Mouse (Mus musculus) MEL (cell line): Measurements from ENCODE around the gene Dusp10. TPM values are rescaled to one million over a fixed set of nuclear protein-coding genes. Genes with fewer than 3 reads are reported as not detected.

Experiments
- DNase-seq: peaks from one replicate; pipeline ENCODE4 v3.0.0; 2011; ENCODE audit warnings: low read depth, low spot score
- H3K27ac ChIP-seq: 2 replicates; pipeline ENCODE4 v1.5.1; 2012; ENCODE audit warnings: low read depth, mild to moderate bottlenecking, control low read depth, low read length, moderate library complexity; ENCODE audit not compliant: control insufficient read depth
- H3K27me3 ChIP-seq, 2 experiments: fragments of 150-350 bp in 1 of 2; sonication (generic) in 1 of 2; 2 replicates each; pipeline ENCODE4 v1.6.1; 2012; ENCODE audit warnings: low read length in 2 of 2, mild to moderate bottlenecking in 2 of 2, improper control_type of control experiment in 1 of 2, moderate library complexity in 1 of 2; ENCODE audit not compliant: insufficient read depth in 2 of 2, control insufficient read depth in 1 of 2
- H3K36me3 ChIP-seq, 2 experiments: 2 replicates each; pipeline ENCODE4 v1.6.1; 2012 to 2014; ENCODE audit warnings: low read length in 2 of 2, improper control_type of control experiment in 1 of 2, inconsistent platforms in 1 of 2, mild to moderate bottlenecking in 1 of 2; ENCODE audit not compliant: insufficient read depth in 2 of 2, control insufficient read depth in 1 of 2
- H3K4me1 ChIP-seq, 2 experiments: fragments of 150-350 bp in 1 of 2; sonication (generic) in 1 of 2; 2 replicates each; pipeline ENCODE4 v1.6.1; 2012; ENCODE audit warnings: low read length in 2 of 2, improper control_type of control experiment in 1 of 2, mild to moderate bottlenecking in 1 of 2; ENCODE audit not compliant: insufficient read depth in 2 of 2, control insufficient read depth in 1 of 2
- H3K4me3 ChIP-seq, 2 experiments: fragments of 150-350 bp in 1 of 2; sonication (generic) in 1 of 2; 2 replicates each; pipeline ENCODE4 v1.5.1; 2012; ENCODE audit warnings: low read depth in 2 of 2, low read length in 2 of 2, mild to moderate bottlenecking in 2 of 2, moderate library complexity in 2 of 2, control low read depth in 1 of 2, improper control_type of control experiment in 1 of 2; ENCODE audit not compliant: control insufficient read depth in 1 of 2, insufficient read depth in 1 of 2
- H3K79me2 ChIP-seq: 2 replicates; pipeline ENCODE4 v1.6.1; 2012; ENCODE audit warnings: mild to moderate bottlenecking, low read length, moderate library complexity; ENCODE audit not compliant: control insufficient read depth, poor library complexity, insufficient read depth
- H3K9ac ChIP-seq: 2 replicates; pipeline ENCODE4 v1.6.1; 2012; ENCODE audit warnings: low read depth, mild to moderate bottlenecking, control low read depth, low read length, moderate library complexity; ENCODE audit not compliant: control insufficient read depth, poor library complexity, severe bottlenecking
- H3K9me3 ChIP-seq: fragments of 150-350 bp; sonication (generic); replicated peaks from 2 replicates; pipeline ENCODE4 v1.6.1; 2012; ENCODE audit warnings: mild to moderate bottlenecking, low read length, improper control_type of control experiment, moderate library complexity; ENCODE audit not compliant: insufficient read depth
- CHD1 ChIP-seq: IDR thresholded peaks from 2 replicates; pipeline ENCODE4 v1.6.1; 2012; ENCODE audit warnings: low read depth, mild to moderate bottlenecking, inconsistent platforms, low read length, improper control_type of control experiment
- CHD2 ChIP-seq: IDR thresholded peaks from 2 replicates; pipeline ENCODE4 v1.6.1; 2011; ENCODE audit warnings: low read length, improper control_type of control experiment
- E2F4 ChIP-seq: IDR thresholded peaks from 2 replicates; pipeline ENCODE4 v1.6.1; 2011; ENCODE audit warnings: low read depth, low read length, improper control_type of control experiment, borderline replicate concordance
- ELF1 ChIP-seq: IDR thresholded peaks from 2 replicates; pipeline ENCODE4 v1.6.1; 2014; ENCODE audit warnings: low read depth, mild to moderate bottlenecking, inconsistent platforms, low read length, improper control_type of control experiment, moderate library complexity
- GATA1 ChIP-seq: IDR thresholded peaks from 2 replicates; pipeline ENCODE4 v1.6.1; 2011; ENCODE audit warnings: low read depth, low read length, improper control_type of control experiment
- JUND ChIP-seq: IDR thresholded peaks from 2 replicates; pipeline ENCODE4 v1.6.1; 2011; ENCODE audit warnings: low read depth, mild to moderate bottlenecking, improper control_type of control experiment, low read length
- MAFK ChIP-seq: IDR thresholded peaks from 2 replicates; pipeline ENCODE4 v1.6.1; 2011; ENCODE audit warnings: low read depth, mild to moderate bottlenecking, low read length, improper control_type of control experiment, borderline replicate concordance
- MAZ ChIP-seq: IDR thresholded peaks from 2 replicates; pipeline ENCODE4 v1.6.1; 2012; ENCODE audit warnings: low read depth, mild to moderate bottlenecking, inconsistent platforms, low read length, improper control_type of control experiment
- MEF2A ChIP-seq: IDR thresholded peaks from 2 replicates; pipeline ENCODE4 v1.6.1; 2014; ENCODE audit warnings: low read depth, mild to moderate bottlenecking, inconsistent platforms, low read length, improper control_type of control experiment; ENCODE audit not compliant: poor library complexity, insufficient replicate concordance, severe bottlenecking; ENCODE audit errors: extremely low read depth
- MXI1 ChIP-seq: IDR thresholded peaks from 2 replicates; pipeline ENCODE4 v1.6.1; 2011; ENCODE audit warnings: mild to moderate bottlenecking, low read depth, low read length, improper control_type of control experiment
- MYB ChIP-seq: IDR thresholded peaks from 2 replicates; pipeline ENCODE4 v1.6.1; 2011; ENCODE audit warnings: mild to moderate bottlenecking, low read depth, low read length, improper control_type of control experiment
- MYC ChIP-seq: IDR thresholded peaks from 2 replicates; pipeline ENCODE4 v1.6.1; 2011; ENCODE audit warnings: low read depth, mild to moderate bottlenecking, low read length, improper control_type of control experiment, moderate library complexity
- NRF1 ChIP-seq: IDR thresholded peaks from 2 replicates; pipeline ENCODE4 v1.6.1; 2014; ENCODE audit warnings: low read depth, mild to moderate bottlenecking, inconsistent platforms, low read length, improper control_type of control experiment, moderate library complexity; ENCODE audit not compliant: poor library complexity, insufficient read depth, severe bottlenecking
- POLR2A ChIP-seq, 2 experiments: IDR thresholded peaks; 2 replicates each; pipeline ENCODE4 v1.6.1; 2011 to 2012; ENCODE audit warnings: low read length in 2 of 2, mild to moderate bottlenecking in 2 of 2, control low read depth in 1 of 2, improper control_type of control experiment in 1 of 2, low read depth in 1 of 2, moderate library complexity in 1 of 2; ENCODE audit not compliant: control insufficient read depth in 1 of 2, insufficient read depth in 1 of 2, poor library complexity in 1 of 2
- POLR2AphosphoS5 ChIP-seq: IDR thresholded peaks from 2 replicates; pipeline ENCODE4 v1.6.1; 2012; ENCODE audit warnings: low read depth, borderline replicate concordance, mild to moderate bottlenecking, inconsistent platforms, low read length, moderate library complexity, mixed read lengths
- RAD21 ChIP-seq: IDR thresholded peaks from 2 replicates; pipeline ENCODE4 v1.6.1; 2011; ENCODE audit warnings: mild to moderate bottlenecking, low read depth, low read length, improper control_type of control experiment
- SMC3 ChIP-seq: IDR thresholded peaks from 2 replicates; pipeline ENCODE4 v1.6.1; 2011; ENCODE audit warnings: low read depth, low read length, improper control_type of control experiment
- TAL1 ChIP-seq: IDR thresholded peaks from 2 replicates; pipeline ENCODE4 v1.6.1; 2012; ENCODE audit warnings: mild to moderate bottlenecking, inconsistent platforms, low read length, moderate library complexity, mixed read lengths
- TBP ChIP-seq: IDR thresholded peaks from 2 replicates; pipeline ENCODE4 v1.8.0; 2011; ENCODE audit warnings: low read depth, low read length, improper control_type of control experiment
- TCF12 ChIP-seq: IDR thresholded peaks from 2 replicates; pipeline ENCODE4 v1.6.1; 2014; ENCODE audit warnings: low read depth, mild to moderate bottlenecking, inconsistent platforms, low read length, improper control_type of control experiment, moderate library complexity
- UBTF ChIP-seq: IDR thresholded peaks from 2 replicates; pipeline ENCODE4 v1.6.1; 2012; ENCODE audit warnings: low read depth, mild to moderate bottlenecking, inconsistent platforms, low read length, improper control_type of control experiment, moderate library complexity, borderline replicate concordance; ENCODE audit not compliant: insufficient read depth
- USF1 ChIP-seq: IDR thresholded peaks from 2 replicates; pipeline ENCODE4 v1.6.1; 2014; ENCODE audit warnings: low read depth, mild to moderate bottlenecking, inconsistent platforms, low read length, improper control_type of control experiment, moderate library complexity
- ZC3H11A ChIP-seq: IDR thresholded peaks from 2 replicates; pipeline ENCODE4 v1.6.1; 2012; ENCODE audit warnings: low read depth, mild to moderate bottlenecking, inconsistent platforms, low read length, improper control_type of control experiment
- ZKSCAN1 ChIP-seq: IDR thresholded peaks from 2 replicates; pipeline ENCODE4 v1.6.1; 2012; ENCODE audit warnings: low read depth, mild to moderate bottlenecking, inconsistent platforms, low read length, improper control_type of control experiment, moderate library complexity
- ZMIZ1 ChIP-seq: IDR thresholded peaks from 2 replicates; pipeline ENCODE4 v1.6.1; 2012; ENCODE audit warnings: low read depth, mild to moderate bottlenecking, inconsistent platforms, low read length, improper control_type of control experiment, moderate library complexity
- ZNF384 ChIP-seq: IDR thresholded peaks from 2 replicates; pipeline ENCODE4 v1.6.1; 2012; ENCODE audit warnings: low read depth, mild to moderate bottlenecking, inconsistent platforms, low read length, improper control_type of control experiment
- polyA plus RNA-seq, 2 experiments: library from polyadenylated mRNA; stranded (reverse) in 1 of 2; unstranded in 1 of 2; fragments of >175 nt in 1 of 2; fragments of >200 nt in 1 of 2; gene quantifications; 2 replicates each; pipeline versions ENCODE4 v1.2.1 to v1.2.4; 2012; ENCODE audit warnings: low replicate concordance in 2 of 2, low read depth in 1 of 2; ENCODE audit not compliant: insufficient read length in 2 of 2, insufficient read depth in 1 of 2, missing spikeins in 1 of 2
- total RNA-seq: library from RNA; depleted of rRNA; stranded (reverse); fragments of 300-350 nt; gene quantifications from 2 replicates; pipeline ENCODE4 v1.2.3, GENCODE M21; 2012

The Dusp10 gene
- total and polyA plus RNA-seq, 3 experiments: 1.4 to 2.3 TPM; not detected in 1

GRCm38 (mm10) chr1:184011311-184011710, 1.8 kb upstream of the Dusp10 start:
- Histone ChIP-seq H3K4me3 (no peak overlapping the region), H3K27ac (no peak overlapping the region), H3K27me3 (no peaks in the 10 kb centered on the region), H3K36me3 (no peaks in the 10 kb centered on the region; a peak in 1 of 4 replicates), H3K79me2 (no peaks in the 10 kb centered on the region), H3K9me3 (no peaks in the 10 kb centered on the region), H3K4me1 (peaks cover 0 to 4% of the 10 kb centered on the region in 2 experiments; a peak in 1 of 4 replicates), H3K9ac (no peak overlapping the region)
- DNase-seq: no peak
- TF ChIP-seq TCF12: no peak
- TF ChIP-seq CHD2: no peak
- no peak for TF ChIP-seq JUND
- TF ChIP-seq TBP: no peak
- TF ChIP-seq POLR2A (IDR thresholded peaks at IDR 0.05; ENCODE audit: control insufficient read depth in 1 of 2, insufficient read depth in 1 of 2, low read depth in 1 of 2, low read length in 2 of 2, poor library complexity in 1 of 2): no peak
- TF ChIP-seq TAL1: no peak
- TF ChIP-seq POLR2AphosphoS5: no peak
- TF ChIP-seq ZNF384: no peak
- TF ChIP-seq USF1: no peak
- TF ChIP-seq ZKSCAN1: no peak
- TF ChIP-seq NRF1: no peak
- TF ChIP-seq ZC3H11A: no peak
- no peak for TF ChIP-seq GATA1
- TF ChIP-seq MYB: no peak
- no peak for TF ChIP-seq ELF1
- no peak for TF ChIP-seq CHD1
- TF ChIP-seq MXI1: no peak
- no peak for TF ChIP-seq RAD21

DNA sequence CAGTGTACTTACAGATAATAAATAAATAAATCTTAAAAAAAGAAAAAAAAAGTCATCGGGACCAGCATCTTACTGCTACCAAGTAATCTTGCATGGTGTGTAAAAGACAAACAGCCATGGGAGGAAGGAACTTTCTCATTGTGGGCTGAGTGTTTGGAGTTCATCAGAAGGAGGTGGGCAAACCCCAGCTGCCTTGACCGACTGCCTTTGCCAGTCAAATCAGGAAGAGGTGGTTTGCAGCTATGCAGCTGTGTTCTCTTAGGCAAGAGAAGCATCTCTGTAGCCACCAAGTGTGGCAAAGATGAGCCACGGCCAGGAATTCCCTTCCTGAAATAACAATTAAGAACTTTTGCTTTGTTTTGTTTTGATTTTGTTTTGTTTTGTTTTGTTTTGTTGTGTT, 989 bp downstream of the Dusp10 start:
- H3K27me3 ChIP-seq: no peaks in the 10 kb centered on the region
- peaks cover 1 to 12% of the 10 kb centered on the region in 2 experiments; a peak in 3 of 4 replicates for H3K4me1 ChIP-seq
- no peak overlapping the region for H3K4me3 ChIP-seq
- no peaks in the 10 kb centered on the region for H3K79me2 ChIP-seq
- H3K27ac ChIP-seq: no peak overlapping the region
- no peak for DNase-seq
- TF ChIP-seq MAZ (no peak), TCF12 (no peak), E2F4 (no peak), ZMIZ1 (no peak), ZC3H11A (no peak), TAL1 (no peak), JUND (no peak), MAFK (no peak), MEF2A (no peak), SMC3 (no peak), TBP (no peak), MXI1 (no peak), ELF1 (no peak), MYC (no peak), UBTF (no peak)
- TF ChIP-seq, all 39 proteins: peak for 0
- no peak overlapping the region for H3K9ac ChIP-seq
- H3K36me3 ChIP-seq: peaks cover 0 to 7% of the 10 kb centered on the region in 2 experiments; a peak in 2 of 4 replicates
- no peaks in the 10 kb centered on the region for H3K9me3 ChIP-seq
